Mouse (Mus musculus): Measurements from ENCODE around the gene Mpc1. TPM values are rescaled to one million over a fixed set of nuclear protein-coding genes. Genes with fewer than 3 reads are reported as not detected.

Mpc1 gene
- polyA plus RNA-seq, 1 experiment from 2014 or later = 161 TPM

DNA sequence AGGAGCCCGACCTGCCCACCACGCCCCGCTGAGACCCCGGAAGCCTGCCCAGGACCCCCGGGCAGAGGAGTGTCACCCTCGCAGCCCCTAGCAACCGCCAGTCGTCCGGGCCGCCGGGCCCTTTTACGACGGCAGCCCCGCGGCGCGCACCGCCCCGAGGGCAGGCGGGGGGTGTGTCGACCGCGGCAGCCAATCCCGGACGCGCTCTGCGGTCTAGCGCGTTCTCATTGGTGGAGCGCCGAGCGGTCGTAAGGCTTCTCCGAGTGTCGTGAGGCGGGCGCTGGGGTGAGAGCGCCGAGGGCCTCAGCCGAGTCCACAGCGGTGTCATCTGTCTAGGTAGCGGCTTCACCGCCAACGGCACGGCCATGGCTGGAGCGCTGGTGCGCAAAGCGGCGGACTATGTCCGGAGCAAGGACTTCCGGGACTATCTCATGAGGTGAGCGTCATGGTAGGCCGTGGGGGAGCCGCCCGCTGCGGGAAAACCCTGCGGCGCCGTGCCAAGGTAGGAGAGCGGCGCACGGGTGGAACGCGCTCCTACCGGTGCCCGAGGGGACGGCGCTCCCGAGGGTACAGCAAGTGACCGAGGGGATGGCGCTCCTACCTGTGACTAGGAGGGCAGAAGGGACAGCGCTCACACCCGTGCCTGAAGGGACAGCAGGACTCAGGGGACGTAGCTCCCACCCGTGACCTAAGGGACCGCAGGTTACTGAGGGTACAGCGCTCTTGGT lies 986 bp downstream of the Mpc1 start:
- Histone ChIP-seq H3K9me3 (replicated peaks) (no peaks in the 10 kb centered on the region), H3K27me3 (no peaks in the 10 kb centered on the region), H3K27ac (replicated peaks) (peak overlapping the region; percentile 91), H3K4me3 (replicated peaks) (peak overlapping the region; percentile 91), H3K4me1 (peaks cover 15% of the 10 kb centered on the region), H3K4me2 (replicated peaks) (peak overlapping the region; percentile 98), H3K36me3 (no peaks in the 10 kb centered on the region), H3K9ac (peak overlapping the region; percentile 79)
- under 1% methylated on average over 77 of the region's 77 CpGs for WGBS
- peak; percentile 99 for ATAC-seq (ENCODE audit: insufficient number of reproducible peaks, low FRiP score, low TSS enrichment, low read depth)

DNA sequence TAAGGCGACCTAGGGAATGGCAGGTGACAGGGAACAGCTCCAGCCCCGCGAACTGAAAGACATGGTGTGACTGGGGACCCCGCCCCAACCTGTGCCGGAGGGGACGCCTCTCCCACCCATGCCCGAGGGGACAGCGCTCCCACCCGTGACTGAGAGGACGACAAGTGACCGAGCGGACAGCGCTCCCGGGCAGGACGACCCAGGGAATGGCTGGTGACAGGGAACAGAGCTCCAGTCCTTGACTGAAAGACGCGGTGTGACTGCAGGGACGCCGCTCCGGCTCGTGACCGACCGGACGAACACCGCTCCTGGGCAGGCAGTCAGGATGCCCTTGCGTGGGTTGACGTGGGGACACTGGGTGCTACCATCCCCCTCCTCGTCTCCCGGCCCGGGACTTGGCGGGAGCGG lies 1.6 kb downstream of the Mpc1 start:
- H3K27me3 ChIP-seq = no peaks in the 10 kb centered on the region
- H3K27ac ChIP-seq (replicated peaks) = no peak overlapping the region
- peaks cover 5% of the 10 kb centered on the region for H3K36me3 ChIP-seq
- H3K4me3 ChIP-seq (replicated peaks) = peak overlapping the region; percentile 91
- WGBS = under 1% methylated on average over 32 of the region's 32 CpGs
- no peaks in the 10 kb centered on the region for H3K9me3 ChIP-seq (replicated peaks)
- peak overlapping the region; percentile 98 for H3K4me2 ChIP-seq (replicated peaks)
- ATAC-seq (ENCODE audit: insufficient number of reproducible peaks, low FRiP score, low TSS enrichment, low read depth) = no peak
- peaks cover 15% of the 10 kb centered on the region for H3K4me1 ChIP-seq
- H3K9ac ChIP-seq = peak overlapping the region; percentile 79

DNA sequence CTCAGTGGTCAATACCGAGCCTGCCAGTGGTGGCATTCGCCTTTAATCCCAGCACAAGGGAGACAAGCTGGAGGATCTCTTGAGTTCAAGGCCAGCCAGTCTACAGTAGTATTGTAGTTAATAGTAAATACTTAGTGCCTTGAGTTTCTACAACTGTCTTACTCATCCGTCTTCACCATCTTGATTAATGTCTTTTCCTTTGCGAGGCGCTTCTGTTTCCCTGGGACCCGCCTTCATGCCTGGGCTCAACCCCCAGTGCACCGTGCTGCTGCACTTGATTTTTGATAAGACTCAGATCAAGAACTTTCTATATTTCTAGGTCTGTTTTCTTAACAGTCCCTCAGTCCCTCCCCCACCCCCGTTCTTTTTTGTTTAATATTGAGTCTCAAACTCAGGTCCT lies 2.4 kb downstream of the Mpc1 start:
- Histone ChIP-seq H3K27ac (replicated peaks) (no peak overlapping the region), H3K9me3 (replicated peaks) (no peaks in the 10 kb centered on the region), H3K4me2 (replicated peaks) (peak overlapping the region; percentile 98), H3K4me3 (replicated peaks) (peak overlapping the region; percentile 91), H3K9ac (no peak overlapping the region), H3K27me3 (no peaks in the 10 kb centered on the region), H3K36me3 (peaks cover 9% of the 10 kb centered on the region), H3K4me1 (peaks cover 15% of the 10 kb centered on the region)
- ATAC-seq (ENCODE audit: insufficient number of reproducible peaks, low FRiP score, low TSS enrichment, low read depth) = no peak
- WGBS = 47% methylated on average over 8 of the region's 8 CpGs

DNA sequence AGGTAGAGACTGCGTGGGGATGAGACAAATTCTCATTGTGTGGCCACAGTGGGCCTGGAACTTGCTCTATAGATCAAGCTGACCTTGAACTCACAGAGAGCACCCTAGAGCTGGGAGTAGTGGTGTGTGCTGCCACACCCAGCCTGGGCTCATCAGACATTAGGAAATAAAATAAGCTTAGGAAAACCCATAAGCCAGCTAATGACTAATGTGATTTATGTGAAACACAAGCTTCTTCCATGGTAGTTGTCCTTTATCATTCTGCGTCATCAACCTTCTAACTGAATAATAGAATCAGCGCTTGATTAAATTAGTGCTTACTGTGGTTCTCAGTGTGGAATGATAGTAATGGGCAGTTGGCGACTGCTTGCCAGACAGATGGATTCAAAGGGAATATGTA lies 4.3 kb downstream of the Mpc1 start:
- H3K27me3 ChIP-seq = no peaks in the 10 kb centered on the region
- WGBS = 79% methylated on average over 4 of the region's 4 CpGs
- H3K4me1 ChIP-seq = peaks cover 15% of the 10 kb centered on the region

DNA sequence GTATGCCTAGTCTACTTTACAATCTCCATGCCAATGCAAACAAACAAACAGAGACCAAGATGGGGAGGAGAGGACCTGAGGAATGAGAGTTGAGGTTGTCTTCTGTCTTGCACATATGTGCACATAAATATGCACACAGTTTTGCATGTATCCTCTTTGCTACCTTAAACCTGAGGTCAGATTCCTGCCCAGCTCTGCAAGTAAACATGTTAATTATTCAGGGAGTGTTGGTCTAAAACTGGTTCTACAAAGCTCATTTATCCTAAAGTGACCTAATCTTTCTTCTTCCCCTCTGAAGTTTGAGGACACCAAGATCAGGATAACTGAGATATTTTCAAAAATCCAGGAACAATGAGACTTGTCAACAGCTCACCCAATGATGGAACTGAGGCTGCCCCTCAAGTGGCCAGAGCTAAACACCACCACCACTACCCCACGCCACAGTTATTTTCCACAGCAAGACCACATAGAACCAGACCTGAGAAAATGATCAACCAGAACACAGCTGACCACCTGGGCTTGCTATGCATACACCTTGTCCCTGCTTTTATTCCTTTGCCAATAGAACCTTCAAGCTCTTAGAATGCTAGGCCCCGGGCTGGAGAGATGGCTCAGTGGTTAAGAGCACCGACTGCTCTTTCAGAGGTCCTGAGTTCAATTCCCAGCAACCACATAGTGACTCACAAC lies 7.4 kb downstream of the Mpc1 start:
- no peak overlapping the region for H3K27ac ChIP-seq (replicated peaks)
- H3K4me1 ChIP-seq = peaks cover under 1% of the 10 kb centered on the region; the same call in 1 of the 2 replicates
- H3K27me3 ChIP-seq = no peaks in the 10 kb centered on the region
- H3K4me2 ChIP-seq (replicated peaks) = no peak overlapping the region
- H3K9me3 ChIP-seq (replicated peaks) = no peaks in the 10 kb centered on the region
- no peak overlapping the region for H3K4me3 ChIP-seq (replicated peaks)
- H3K9ac ChIP-seq = no peak overlapping the region
- H3K36me3 ChIP-seq = peaks cover 9% of the 10 kb centered on the region
- no peak for ATAC-seq (ENCODE audit: insufficient number of reproducible peaks, low FRiP score, low TSS enrichment, low read depth)
- 88% methylated on average over 3 of the region's 3 CpGs for WGBS

More for the DNA sequence above, 4.3 kb downstream of the Mpc1 start:
- Histone ChIP-seq H3K27ac (replicated peaks) (no peak overlapping the region), H3K9me3 (replicated peaks) (no peaks in the 10 kb centered on the region), H3K9ac (no peak overlapping the region), H3K36me3 (peaks cover 9% of the 10 kb centered on the region), H3K4me2 (replicated peaks) (no peak overlapping the region), H3K4me3 (replicated peaks) (no peak overlapping the region)
- no peak for ATAC-seq (ENCODE audit: insufficient number of reproducible peaks, low FRiP score, low TSS enrichment, low read depth)

DNA sequence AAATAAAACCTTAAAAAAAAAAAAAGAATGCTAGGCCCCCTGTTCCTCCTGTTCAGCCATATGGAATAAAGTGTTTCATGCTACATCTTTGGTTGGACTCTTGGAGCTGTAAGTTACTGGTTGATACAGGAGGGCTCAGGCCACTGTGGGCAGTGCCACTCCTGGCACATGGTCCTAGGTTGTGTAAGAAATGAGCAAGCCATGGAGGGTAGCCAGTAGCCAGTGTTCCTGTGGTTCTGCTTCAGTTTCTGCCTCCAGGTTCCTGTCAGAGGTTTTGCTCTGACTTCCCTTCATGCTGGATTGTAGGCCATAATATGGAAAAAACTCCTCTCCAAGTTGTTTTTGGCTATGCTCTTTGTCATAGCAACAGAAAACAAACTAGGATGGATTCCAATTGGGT lies 8.0 kb downstream of the Mpc1 start:
- Histone ChIP-seq H3K4me1 (no peaks in the 10 kb centered on the region), H3K4me2 (replicated peaks) (no peak overlapping the region), H3K27ac (replicated peaks) (no peak overlapping the region), H3K9me3 (replicated peaks) (no peaks in the 10 kb centered on the region), H3K4me3 (replicated peaks) (no peak overlapping the region), H3K36me3 (peaks cover 9% of the 10 kb centered on the region), H3K27me3 (no peaks in the 10 kb centered on the region), H3K9ac (no peak overlapping the region)
- no peak for ATAC-seq (ENCODE audit: insufficient number of reproducible peaks, low FRiP score, low TSS enrichment, low read depth)

DNA sequence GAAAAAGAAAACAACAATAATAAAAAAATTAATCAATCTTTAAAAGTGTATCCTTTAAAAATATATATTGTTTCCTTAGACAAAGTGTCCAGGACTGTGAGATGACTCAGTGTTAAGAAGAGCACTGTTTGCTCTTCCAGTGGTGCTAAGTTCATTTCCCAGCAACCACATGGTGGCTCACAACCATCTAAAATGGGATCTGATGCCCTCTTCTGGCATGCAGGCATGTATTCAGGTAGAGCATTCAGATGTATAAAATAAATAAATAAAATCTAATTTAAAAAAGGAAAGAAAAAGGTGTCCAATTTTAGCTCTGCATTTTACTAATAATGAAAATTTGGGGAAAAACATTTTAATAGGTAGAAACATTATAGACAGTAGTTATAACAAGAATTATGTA lies 13.1 kb downstream of the Mpc1 start:
- no peak overlapping the region for H3K4me3 ChIP-seq (replicated peaks)
- H3K36me3 ChIP-seq = no peaks in the 10 kb centered on the region; the same call in 1 of the 2 replicates
- no peaks in the 10 kb centered on the region for H3K4me1 ChIP-seq
- H3K9ac ChIP-seq = no peak overlapping the region
- H3K27me3 ChIP-seq = no peaks in the 10 kb centered on the region
- H3K9me3 ChIP-seq (replicated peaks) = no peaks in the 10 kb centered on the region
- H3K27ac ChIP-seq (replicated peaks) = no peak overlapping the region
- no peak for ATAC-seq (ENCODE audit: insufficient number of reproducible peaks, low FRiP score, low TSS enrichment, low read depth)
- no peak overlapping the region for H3K4me2 ChIP-seq (replicated peaks)

DNA sequence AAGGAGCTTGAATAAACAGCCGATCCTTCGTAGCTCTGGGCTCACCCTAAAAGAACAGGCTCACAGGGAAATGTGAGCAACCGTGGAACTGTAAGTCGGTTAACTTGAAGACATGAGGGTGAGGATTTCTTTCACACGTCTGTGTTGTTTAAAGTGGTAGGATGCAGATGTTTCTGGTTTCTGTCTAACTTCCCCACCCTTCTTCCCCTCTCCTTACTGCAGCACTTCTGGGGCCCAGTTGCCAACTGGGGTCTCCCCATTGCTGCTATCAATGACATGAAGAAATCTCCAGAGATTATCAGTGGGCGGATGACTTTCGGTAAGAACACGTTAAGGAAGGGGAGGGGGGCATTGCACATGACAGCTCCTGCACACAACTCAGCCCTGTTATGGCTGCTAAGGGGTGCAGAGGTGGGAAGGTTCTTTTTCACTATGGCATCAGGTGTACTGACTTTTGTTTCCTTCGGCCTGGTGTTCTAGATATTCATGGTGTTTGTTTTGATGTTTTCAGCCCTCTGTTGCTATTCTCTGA lies 13.7 kb downstream of the Mpc1 start:
- H3K4me3 ChIP-seq (replicated peaks) = no peak overlapping the region

DNA sequence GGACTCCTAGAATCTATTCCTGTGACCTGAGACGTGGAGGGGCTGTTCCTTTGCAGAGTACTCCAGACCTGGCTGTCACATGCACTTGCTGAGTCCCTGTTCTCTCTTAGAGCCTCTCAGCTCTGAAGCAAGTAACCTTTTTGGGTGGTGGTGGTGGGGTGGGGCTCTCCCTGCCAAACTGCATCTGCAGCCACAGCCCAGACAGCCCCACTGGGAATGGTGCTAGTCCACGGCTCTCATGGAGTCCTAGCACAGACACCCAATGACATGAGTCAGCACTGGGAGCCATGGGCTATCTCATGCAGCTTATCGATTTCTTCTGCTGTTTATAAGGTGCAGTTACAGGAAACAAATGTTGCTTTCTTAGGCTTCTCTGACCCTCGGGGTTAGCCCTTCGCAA lies 15.0 kb downstream of the Mpc1 start:
- Histone ChIP-seq H3K4me3 (replicated peaks) (no peak overlapping the region), H3K9me3 (replicated peaks) (no peaks in the 10 kb centered on the region), H3K36me3 (no peaks in the 10 kb centered on the region; the same call in 1 of the 2 replicates), H3K27ac (replicated peaks) (no peak overlapping the region), H3K9ac (no peak overlapping the region), H3K4me1 (no peaks in the 10 kb centered on the region), H3K27me3 (no peaks in the 10 kb centered on the region), H3K4me2 (replicated peaks) (no peak overlapping the region)
- ATAC-seq (ENCODE audit: insufficient number of reproducible peaks, low FRiP score, low TSS enrichment, low read depth) = no peak
- 86% methylated on average over 5 of the region's 5 CpGs for WGBS

More for the DNA sequence above, 13.7 kb downstream of the Mpc1 start:
- H3K4me1 ChIP-seq = no peaks in the 10 kb centered on the region
- H3K36me3 ChIP-seq = no peaks in the 10 kb centered on the region; the same call in 1 of the 2 replicates
- WGBS = 69% methylated on average over 9 of the region's 9 CpGs
- no peak for ATAC-seq (ENCODE audit: insufficient number of reproducible peaks, low FRiP score, low TSS enrichment, low read depth)
- no peak overlapping the region for H3K9ac ChIP-seq
- H3K27ac ChIP-seq (replicated peaks) = no peak overlapping the region
- no peaks in the 10 kb centered on the region for H3K9me3 ChIP-seq (replicated peaks)
- no peaks in the 10 kb centered on the region for H3K27me3 ChIP-seq
- no peak overlapping the region for H3K4me2 ChIP-seq (replicated peaks)

DNA sequence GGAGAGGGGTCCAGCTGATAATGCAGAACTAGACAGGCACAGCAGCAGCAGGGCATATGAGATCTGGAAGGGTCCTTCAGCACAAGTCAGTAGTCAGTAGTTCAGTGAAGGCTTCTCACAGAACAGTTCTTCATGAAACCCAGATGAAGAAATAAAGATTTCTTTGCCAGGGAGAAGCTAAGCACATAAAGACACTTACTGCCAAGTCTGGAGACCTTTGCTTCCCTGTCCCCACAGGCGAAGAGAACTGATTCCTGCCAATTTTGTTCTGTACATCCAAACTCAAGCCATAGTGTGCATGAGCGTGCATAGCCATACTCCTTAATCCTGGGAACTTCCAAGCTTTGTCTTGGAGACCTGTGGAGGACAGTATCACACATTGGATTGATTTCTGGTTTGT lies 15.6 kb downstream of the Mpc1 start:
- WGBS = 88% methylated on average over 2 of the region's 2 CpGs

DNA sequence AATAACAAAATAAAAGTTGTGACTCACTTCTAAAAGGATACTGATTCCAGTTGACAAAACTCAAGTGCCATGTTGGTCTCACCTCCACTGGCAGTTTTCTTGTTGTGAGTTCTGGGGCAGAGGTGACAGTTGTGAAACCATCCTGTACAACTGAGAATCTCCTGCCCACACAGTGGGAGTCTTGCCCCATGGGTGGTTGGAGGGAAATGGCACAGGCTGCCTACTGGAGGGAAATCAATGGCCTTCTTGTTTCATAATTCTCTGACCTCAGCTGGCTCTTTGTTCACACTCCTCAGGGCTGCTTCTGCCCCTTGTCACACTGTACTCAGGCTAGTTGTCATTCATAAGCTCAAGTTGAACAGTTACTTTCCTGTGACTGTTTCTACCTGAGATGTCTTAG lies 16.8 kb downstream of the Mpc1 start:
- Histone ChIP-seq H3K27ac (replicated peaks) (no peak overlapping the region), H3K4me3 (replicated peaks) (no peak overlapping the region), H3K27me3 (no peaks in the 10 kb centered on the region), H3K4me1 (no peaks in the 10 kb centered on the region), H3K9ac (no peak overlapping the region), H3K36me3 (no peaks in the 10 kb centered on the region; the same call in 1 of the 2 replicates), H3K4me2 (replicated peaks) (no peak overlapping the region), H3K9me3 (replicated peaks) (no peaks in the 10 kb centered on the region)
- ATAC-seq (ENCODE audit: insufficient number of reproducible peaks, low FRiP score, low TSS enrichment, low read depth) = no peak

More for the DNA sequence above, 15.6 kb downstream of the Mpc1 start:
- Histone ChIP-seq H3K27me3 (no peaks in the 10 kb centered on the region), H3K36me3 (no peaks in the 10 kb centered on the region; the same call in 1 of the 2 replicates), H3K9ac (no peak overlapping the region), H3K4me2 (replicated peaks) (no peak overlapping the region), H3K9me3 (replicated peaks) (no peaks in the 10 kb centered on the region), H3K4me3 (replicated peaks) (no peak overlapping the region), H3K4me1 (no peaks in the 10 kb centered on the region), H3K27ac (replicated peaks) (no peak overlapping the region)
- ATAC-seq (ENCODE audit: insufficient number of reproducible peaks, low FRiP score, low TSS enrichment, low read depth) = no peak

All from embryonic facial prominence, embryonic 15.5 days (tissue).